Mouse (Mus musculus) forebrain, embryonic 11.5 days (tissue): ENCODE measurements at regions not wholly inside any gene's neighbourhood (a gene's known extent, or its start where the extent isn't known, plus 50 kb on each side); places are given as distances from the start of the nearest gene placed in this dataset.

Experiments
- ATAC-seq: fragments of 200-750 bp; cut with Nextera tagmentation; replicated peaks from 2 replicates; pipeline ENCODE4 v1.8.0; 2017; ENCODE audit warnings: moderate TSS enrichment; ENCODE audit not compliant: low FRiP score
- DNase-seq: peaks from one replicate; pipeline ENCODE4 v3.0.0-alpha.2; 2017; ENCODE audit warnings: low spot score
- H3K27ac ChIP-seq: fragments of 300-500 bp; sonication (generic); 2 replicates; pipeline ENCODE4 v1.5.1; 2014; ENCODE audit warnings: low read depth, low read length
- H3K27me3 ChIP-seq: fragments of 300-500 bp; sonication (generic); 2 replicates; pipeline ENCODE4 v1.6.1; 2014; ENCODE audit warnings: mild to moderate bottlenecking, low read length, mixed read lengths; ENCODE audit not compliant: control insufficient read depth, insufficient read depth
- H3K36me3 ChIP-seq: fragments of 300-500 bp; sonication (generic); 2 replicates; pipeline ENCODE4 v1.6.1; 2014; ENCODE audit warnings: mild to moderate bottlenecking, low read length, moderate library complexity, mixed read lengths; ENCODE audit not compliant: control insufficient read depth, insufficient read depth
- H3K4me1 ChIP-seq: fragments of 300-500 bp; sonication (generic); replicated peaks from 2 replicates; pipeline ENCODE4 v1.6.1; 2014; ENCODE audit warnings: low read length, mixed read lengths; ENCODE audit not compliant: control insufficient read depth, insufficient read depth
- H3K4me2 ChIP-seq: fragments of 300-500 bp; sonication (generic); 2 replicates; pipeline ENCODE4 v1.6.1; 2014; ENCODE audit warnings: low read depth, mild to moderate bottlenecking, low read length, moderate library complexity, mixed read lengths; ENCODE audit not compliant: severe bottlenecking
- H3K4me3 ChIP-seq: fragments of 300-500 bp; sonication (generic); 2 replicates; pipeline ENCODE4 v1.5.1; 2014; ENCODE audit warnings: low read depth, low read length
- H3K9ac ChIP-seq: fragments of 300-500 bp; sonication (generic); 2 replicates; pipeline ENCODE4 v1.6.1; 2014; ENCODE audit warnings: low read length
- H3K9me3 ChIP-seq: fragments of 300-500 bp; sonication (generic); 2 replicates; pipeline ENCODE4 v1.6.1; 2016; ENCODE audit warnings: low read length, mixed read lengths; ENCODE audit not compliant: control insufficient read depth
- WGBS: fragments of 180-500 bp; shearing (Covaris S2); extraction: QIAGEN DNeasy Blood & Tissue Kit; methylation state at CpG from one replicate; pipeline ENCODE4 v1.1.7; 2014; 5-methylcytosine and 5-hydroxymethylcytosine counted together

DNA sequence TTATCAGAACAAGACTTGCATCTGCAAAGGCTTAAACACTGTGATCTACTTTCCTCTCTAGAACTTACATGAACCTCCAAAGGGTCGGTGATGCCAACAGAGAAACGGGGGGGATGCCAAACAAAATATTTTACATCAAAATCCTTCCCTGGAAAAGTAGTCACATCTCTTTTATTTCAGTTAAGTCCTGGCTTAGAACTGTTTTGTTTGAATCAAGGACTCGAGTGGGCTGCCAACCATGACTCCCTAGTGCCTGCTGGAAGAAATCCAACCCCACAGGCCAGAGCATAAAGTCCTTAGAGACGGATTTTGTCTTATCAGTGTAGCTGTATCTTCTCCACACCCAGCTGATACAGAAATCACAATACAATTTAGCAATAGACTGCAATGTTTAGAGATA is 336.1 kb upstream of the Rack1 start:
- Histone ChIP-seq H3K4me1 (no peaks in the 10 kb centered on the region), H3K9me3 (no peaks in the 10 kb centered on the region), H3K27me3 (no peaks in the 10 kb centered on the region), H3K9ac (no peak overlapping the region), H3K27ac (no peak overlapping the region), H3K4me3 (no peak overlapping the region), H3K36me3 (no peaks in the 10 kb centered on the region), H3K4me2 (no peak overlapping the region)
- 70% methylated on average over 4 of the region's 4 CpGs for WGBS
- ATAC-seq = no peak
- DNase-seq = no peak

DNA sequence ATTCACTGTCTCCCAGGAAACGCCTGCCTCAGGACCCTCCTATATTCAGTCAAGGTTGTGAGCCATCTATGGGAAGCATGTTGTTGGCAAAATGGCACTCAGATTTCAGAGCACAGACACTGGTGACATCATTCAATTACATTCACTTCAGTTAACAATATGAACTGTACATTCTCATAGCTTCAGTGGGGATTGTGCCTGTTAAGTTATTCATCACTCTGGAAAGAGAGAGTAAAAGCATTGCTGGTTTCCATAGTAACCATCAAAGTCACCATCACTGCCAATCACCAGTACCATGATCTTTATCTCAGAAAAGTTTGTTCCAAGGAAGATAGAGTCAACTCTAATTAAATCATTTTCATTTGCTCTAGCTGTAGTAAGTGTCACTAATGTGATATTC is 350.2 kb upstream of the Rack1 start:
- no peaks in the 10 kb centered on the region for H3K27me3 ChIP-seq
- DNase-seq (no peak), ATAC-seq (no peak)
- H3K27ac ChIP-seq = no peak overlapping the region
- no peaks in the 10 kb centered on the region for H3K4me1 ChIP-seq
- H3K9me3 ChIP-seq = no peaks in the 10 kb centered on the region
- no peak overlapping the region for H3K4me2 ChIP-seq
- H3K36me3 ChIP-seq = no peaks in the 10 kb centered on the region
- H3K9ac ChIP-seq = no peak overlapping the region
- 88% methylated on average over 1 of the region's 1 CpGs for WGBS
- no peak overlapping the region for H3K4me3 ChIP-seq

DNA sequence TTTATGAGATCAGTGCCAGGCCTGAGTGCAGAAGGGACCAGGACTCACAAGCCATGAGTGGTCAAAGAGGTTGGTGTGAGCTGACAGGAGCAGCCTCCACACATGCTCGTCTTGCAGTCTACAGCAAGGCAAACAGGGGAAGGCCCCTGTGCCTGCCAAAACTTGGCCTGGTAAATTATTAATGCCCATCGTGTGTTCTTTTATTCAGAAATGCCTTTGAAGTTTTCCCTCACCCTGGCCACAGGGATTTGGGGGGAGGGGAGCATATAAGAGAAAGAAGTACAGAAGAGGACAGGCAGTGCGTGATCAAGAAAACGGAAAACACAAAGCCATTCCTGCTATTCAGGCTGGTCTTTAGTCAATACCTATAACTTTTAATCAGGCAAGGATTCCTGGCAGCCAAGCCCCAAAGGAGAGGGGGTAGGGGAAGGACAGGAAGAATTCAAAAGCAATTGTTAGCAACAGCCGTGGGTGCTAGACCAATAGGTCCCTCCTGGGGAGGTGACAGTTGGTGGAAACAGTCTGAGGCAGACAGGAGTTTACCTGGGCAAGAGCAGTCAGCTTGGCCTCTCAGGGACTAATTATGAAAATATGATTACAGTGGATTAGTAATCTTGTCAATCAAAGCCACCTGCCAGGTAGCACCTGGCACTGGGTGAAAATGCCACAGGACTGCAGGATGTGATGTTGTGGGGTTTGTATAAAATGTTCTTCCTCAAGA is 357.4 kb upstream of the Rack1 start:
- Histone ChIP-seq H3K4me1 (no peaks in the 10 kb centered on the region), H3K9me3 (no peaks in the 10 kb centered on the region), H3K36me3 (no peaks in the 10 kb centered on the region), H3K27me3 (no peaks in the 10 kb centered on the region), H3K4me3 (no peak overlapping the region), H3K4me2 (no peak overlapping the region), H3K27ac (no peak overlapping the region), H3K9ac (no peak overlapping the region)
- 52% methylated on average over 5 of the region's 5 CpGs for WGBS
- no peak for ATAC-seq
- no peak for DNase-seq

DNA sequence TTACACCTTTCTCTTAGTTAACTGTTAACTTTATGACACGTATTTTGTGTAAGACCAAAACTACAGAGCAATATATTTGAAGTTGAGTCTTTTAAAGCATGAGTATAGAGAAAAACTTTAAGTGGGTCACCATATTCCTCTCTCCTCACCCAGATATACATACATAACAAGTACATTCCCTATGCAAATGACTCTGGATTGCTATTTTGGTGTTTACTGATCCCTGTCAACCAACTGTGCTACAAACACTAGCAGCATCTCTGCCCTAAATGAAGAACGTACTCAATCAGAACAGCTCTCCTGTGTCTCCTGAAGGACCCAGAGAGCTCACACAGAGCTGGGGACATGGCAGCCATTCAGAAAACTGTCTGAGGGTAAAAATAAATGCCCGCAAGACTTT is 363.4 kb upstream of the Rack1 start:
- H3K27me3 ChIP-seq = no peaks in the 10 kb centered on the region
- no peak overlapping the region for H3K27ac ChIP-seq
- H3K9me3 ChIP-seq = no peaks in the 10 kb centered on the region
- DNase-seq (no peak), ATAC-seq (no peak)
- no peak overlapping the region for H3K4me3 ChIP-seq
- no peak overlapping the region for H3K9ac ChIP-seq
- WGBS = 85% methylated on average over 3 of the region's 3 CpGs
- H3K4me2 ChIP-seq = no peak overlapping the region
- no peaks in the 10 kb centered on the region for H3K4me1 ChIP-seq
- no peaks in the 10 kb centered on the region for H3K36me3 ChIP-seq

DNA sequence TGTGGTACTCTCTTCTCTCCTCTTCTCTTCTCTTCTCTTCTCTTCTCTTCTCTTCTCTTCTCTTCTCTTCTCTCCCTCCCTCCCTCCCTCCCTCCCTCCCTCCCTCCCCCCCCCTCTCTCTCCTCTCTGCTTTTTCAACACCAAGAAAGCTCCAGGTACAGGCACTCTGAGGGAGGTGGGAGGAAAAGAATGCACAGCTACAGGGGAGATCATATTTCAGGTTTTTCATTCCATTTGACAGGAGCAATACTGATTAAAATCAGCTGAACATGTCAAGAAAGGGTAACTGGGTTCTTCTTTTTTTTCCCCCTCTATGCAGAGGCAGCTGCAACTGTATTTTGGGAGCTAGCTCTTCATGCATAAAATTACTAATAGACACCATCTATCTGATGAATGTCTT is 368.8 kb upstream of the Rack1 start:
- Histone ChIP-seq H3K4me2 (no peak overlapping the region), H3K27ac (no peak overlapping the region), H3K4me1 (no peaks in the 10 kb centered on the region), H3K9ac (no peak overlapping the region), H3K4me3 (no peak overlapping the region), H3K27me3 (no peaks in the 10 kb centered on the region), H3K36me3 (no peaks in the 10 kb centered on the region), H3K9me3 (no peaks in the 10 kb centered on the region)
- DNase-seq (no peak), ATAC-seq (no peak)

DNA sequence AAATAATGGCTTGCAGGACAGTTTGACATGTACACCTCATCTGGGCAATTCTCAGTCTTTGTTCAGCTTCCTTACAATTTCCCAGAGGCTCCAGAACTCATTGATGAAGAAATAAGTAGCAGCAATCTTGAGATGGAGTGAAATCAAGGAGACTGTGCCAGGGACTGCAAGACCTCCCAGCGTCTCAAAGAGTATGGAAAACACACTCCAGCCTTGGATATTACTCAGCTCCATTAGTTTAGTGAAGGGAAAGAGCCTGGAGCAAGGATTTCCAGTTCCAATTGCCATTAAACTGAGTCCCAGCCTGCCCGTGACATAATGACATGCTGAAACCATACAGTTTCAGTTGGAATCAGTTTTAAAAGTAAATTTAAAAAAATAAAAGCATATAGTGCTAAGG is 372.7 kb upstream of the Rack1 start:
- Histone ChIP-seq H3K36me3 (no peaks in the 10 kb centered on the region), H3K4me1 (no peaks in the 10 kb centered on the region), H3K9ac (no peak overlapping the region), H3K27me3 (no peaks in the 10 kb centered on the region), H3K4me2 (no peak overlapping the region), H3K9me3 (no peaks in the 10 kb centered on the region), H3K27ac (no peak overlapping the region), H3K4me3 (no peak overlapping the region)
- 77% methylated on average over 2 of the region's 2 CpGs for WGBS
- DNase-seq (no peak), ATAC-seq (no peak)

DNA sequence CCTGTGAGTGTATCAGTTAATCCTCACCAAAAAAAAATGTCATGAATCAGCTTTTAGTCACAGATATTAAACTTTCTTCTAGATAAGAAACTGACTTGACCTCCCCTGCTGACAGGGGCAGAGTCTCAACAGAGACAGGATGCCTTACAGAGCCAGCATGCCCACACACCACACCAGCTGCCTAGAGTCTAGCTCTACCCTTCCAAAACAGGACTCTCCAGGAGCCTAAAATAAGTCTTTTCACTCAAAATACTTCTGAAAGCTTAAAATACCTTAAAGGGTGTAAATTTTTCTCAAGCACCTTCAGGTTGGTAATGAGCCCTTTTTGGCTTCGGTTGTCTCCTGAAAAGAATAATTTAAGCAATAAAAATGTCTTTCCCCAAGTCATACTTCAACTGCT is 373.7 kb upstream of the Rack1 start:
- Histone ChIP-seq H3K9me3 (no peaks in the 10 kb centered on the region), H3K4me3 (no peak overlapping the region), H3K27me3 (no peaks in the 10 kb centered on the region), H3K27ac (no peak overlapping the region), H3K9ac (no peak overlapping the region), H3K4me2 (no peak overlapping the region), H3K4me1 (no peaks in the 10 kb centered on the region), H3K36me3 (no peaks in the 10 kb centered on the region)
- 88% methylated on average over 1 of the region's 1 CpGs for WGBS
- no peak for DNase-seq
- ATAC-seq = no peak

DNA sequence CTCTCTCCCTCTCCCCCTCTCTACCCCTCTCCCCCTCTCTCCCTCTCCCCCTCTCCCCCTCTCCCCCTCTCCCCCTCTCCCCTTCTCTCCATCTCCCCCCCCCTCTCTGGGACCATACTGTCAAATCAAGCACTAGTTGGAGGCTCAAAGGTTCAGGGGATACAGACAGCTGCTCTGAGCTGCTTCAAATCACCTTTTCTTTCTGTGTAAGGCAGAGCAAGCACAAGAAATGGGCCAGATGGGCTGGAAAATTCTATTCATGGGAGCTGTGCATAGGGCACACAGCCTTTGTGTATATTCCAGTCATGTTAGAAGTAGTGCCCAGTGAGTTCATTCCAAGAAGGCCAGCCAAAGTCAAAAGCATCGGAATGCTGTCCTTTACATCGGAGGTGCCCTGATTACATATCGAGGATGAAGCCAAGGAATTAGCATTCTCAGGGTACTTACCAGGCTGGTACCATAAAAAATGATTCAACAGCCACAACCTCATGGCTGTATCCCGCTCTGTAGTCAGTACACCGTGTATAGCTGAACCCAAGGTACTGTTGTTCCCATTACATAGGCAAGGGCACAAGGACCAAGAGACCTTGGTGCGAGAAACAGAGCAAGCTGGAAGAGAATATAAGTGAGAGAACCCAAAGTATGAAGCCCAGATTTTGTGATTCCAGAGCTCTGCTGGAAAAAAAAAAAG is 381.9 kb upstream of the Rack1 start:
- peak; percentile 90 for ATAC-seq
- H3K4me1 ChIP-seq = no peaks in the 10 kb centered on the region
- H3K27me3 ChIP-seq = no peaks in the 10 kb centered on the region
- WGBS = 69% methylated on average over 6 of the region's 6 CpGs
- H3K36me3 ChIP-seq = no peaks in the 10 kb centered on the region
- no peak overlapping the region for H3K4me2 ChIP-seq
- no peaks in the 10 kb centered on the region for H3K9me3 ChIP-seq
- H3K9ac ChIP-seq = no peak overlapping the region
- no peak overlapping the region for H3K4me3 ChIP-seq
- no peak overlapping the region for H3K27ac ChIP-seq
- DNase-seq = peak; percentile 50

DNA sequence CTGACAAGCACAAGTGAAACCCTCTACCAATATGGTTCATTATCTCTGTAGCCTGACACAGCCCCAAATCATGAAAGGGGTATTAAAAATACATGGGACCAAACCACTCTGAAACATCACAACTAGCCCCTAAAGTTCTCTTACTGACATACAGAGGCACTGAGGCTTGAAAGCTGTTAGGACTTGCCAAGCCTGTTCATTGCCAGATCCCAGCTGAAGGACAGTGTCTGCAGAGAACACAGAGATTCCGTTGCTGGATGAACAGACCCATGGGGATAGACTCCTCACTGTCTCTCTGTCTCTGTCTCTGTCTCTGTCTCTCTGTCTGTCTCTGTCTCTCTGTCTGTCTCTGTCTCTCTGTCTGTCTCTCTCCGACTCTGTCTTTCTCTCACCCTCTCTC is 382.5 kb upstream of the Rack1 start:
- DNase-seq = no peak
- no peaks in the 10 kb centered on the region for H3K36me3 ChIP-seq
- no peak overlapping the region for H3K4me3 ChIP-seq
- H3K4me1 ChIP-seq = no peaks in the 10 kb centered on the region
- no peak overlapping the region for H3K9ac ChIP-seq
- no peaks in the 10 kb centered on the region for H3K9me3 ChIP-seq
- H3K27ac ChIP-seq = no peak overlapping the region
- H3K27me3 ChIP-seq = no peaks in the 10 kb centered on the region
- WGBS = 70% methylated on average over 2 of the region's 2 CpGs
- no peak for ATAC-seq
- H3K4me2 ChIP-seq = no peak overlapping the region
